Mouse (Mus musculus) liver, postnatal 0 days (tissue): ENCODE measurements around the gene Nip7.

Experiments
- CTCF ChIP-seq: sonication (generic); IDR thresholded peaks from 2 replicates; pipeline ENCODE4 v1.5.1; 2016; ENCODE audit warnings: antibody characterized with exemption, low read depth
- EP300 ChIP-seq: IDR thresholded peaks from 2 replicates; pipeline ENCODE4 v1.6.1; 2016; ENCODE audit warnings: antibody characterized with exemption, low read depth, mild to moderate bottlenecking

- TF ChIP-seq CTCF, result no peak
- TF ChIP-seq EP300, result no peak
Observed at GRCm38 (mm10) chr8:107012666-107013065, 44.0 kb upstream of the Nip7 start.
